In the genomic region with DNA sequence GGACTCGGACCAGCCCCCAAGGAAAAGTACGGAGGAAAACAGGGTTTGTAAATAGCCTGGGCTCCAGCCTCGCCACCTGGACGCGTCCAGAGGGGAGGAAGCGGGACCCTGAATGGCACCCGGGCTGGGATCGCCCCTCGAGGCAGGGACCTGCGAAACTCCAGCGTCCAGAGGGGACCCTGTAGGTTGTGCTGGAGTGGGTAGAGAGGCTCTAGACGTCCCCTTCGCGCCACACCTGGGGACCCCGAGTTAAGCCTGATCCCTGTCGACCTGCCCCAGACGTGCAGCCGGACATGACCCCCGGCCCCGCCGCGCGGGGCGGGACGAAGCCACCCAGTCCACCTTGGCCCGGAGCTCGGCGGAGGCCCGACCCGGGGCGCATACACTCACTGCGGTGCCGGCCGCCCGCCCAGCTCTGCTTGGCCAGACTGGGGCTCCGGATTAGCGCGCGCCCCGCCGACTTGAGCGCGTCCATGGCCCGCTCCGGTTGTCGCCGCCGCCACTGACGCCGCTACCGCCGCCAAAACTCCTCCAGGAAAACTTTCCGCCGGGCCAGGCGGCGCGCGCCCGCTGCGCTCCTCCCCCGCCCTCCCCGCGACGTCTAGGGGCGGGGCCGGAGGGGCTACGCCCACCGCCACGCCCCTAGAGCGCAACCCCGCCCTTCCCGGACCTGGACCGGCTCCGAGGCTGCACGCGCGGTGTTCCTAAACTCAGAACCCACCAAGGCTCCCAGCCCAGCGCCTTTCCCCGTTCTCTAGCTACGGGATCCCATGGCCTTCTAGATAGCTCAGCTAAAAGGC, we compare ENCODE assay signal across 8 mouse cellular contexts. TPM values are rescaled to one million over a fixed set of nuclear protein-coding genes. Genes with fewer than 3 reads are reported as not detected.
A peak's percentile ranks its signal among the peaks of the same experiment; 100 is the strongest.
DNase-seq lines count a peak whose midpoint lies in the region; ATAC-seq and TF ChIP-seq lines count a peak whose summit lies in the region.

Ldlrap1 (minus strand) TSS at position 599 of the 800 bp plus-strand sequence.

- H3K4me3 ChIP-seq in MEL (ENCODE audit: control insufficient read depth in 1 of 2, insufficient read depth in 1 of 2, low read depth in 2 of 2, low read length in 2 of 2), result peak within 1 kb of the TSS; percentile 84 to 94
- H3K4me3 ChIP-seq in forebrain, embryonic 13.5 days, result peak within 1 kb of the TSS; percentile 56
- H3K4me3 ChIP-seq in megakaryocyte, embryonic 14.5 days (replicated peaks), result peak within 1 kb of the TSS; percentile 98

- no peak for TF ChIP-seq CTCF in MEL (IDR thresholded peaks at IDR 0.05 in 2 of 3, conservative IDR thresholded peaks at IDR 0.05 in 1 of 3; ENCODE audit: control insufficient read depth in 1 of 3, insufficient read depth in 1 of 3, low read depth in 2 of 3, low read length in 3 of 3, poor library complexity in 1 of 3, severe bottlenecking in 1 of 3)

- TF ChIP-seq EP300 in MEL (IDR thresholded peaks at IDR 0.05; ENCODE audit: low read depth in 1 of 2, low read length in 2 of 2), result no peak

- H3K4me2 ChIP-seq in forebrain, embryonic 13.5 days, result peak within 1 kb of the TSS; percentile 95

- H3K4me1 ChIP-seq in MEL (ENCODE audit: control insufficient read depth in 1 of 2, insufficient read depth in 2 of 2, low read length in 2 of 2), result peaks cover 16 to 42% of the 10 kb centered on the region in 2 experiments
- H3K4me1 ChIP-seq in forebrain, embryonic 13.5 days, result peaks cover 17% of the 10 kb centered on the region
- H3K4me1 ChIP-seq in megakaryocyte, embryonic 14.5 days, result peaks cover 78% of the 10 kb centered on the region

- no peak for TF ChIP-seq RAD21 in MEL (IDR thresholded peaks at IDR 0.05; ENCODE audit: low read depth, low read length)

- intact Hi-C loops in heart, postnatal 36 days (cut with DNase I), result loop anchor here (2.0 kb wide), 1 partner anchor 65 kb away; no protein-coding TSS in a partner anchor

- under 1% methylated on average over 73 of the region's 80 CpGs for WGBS in forebrain, embryonic 13.5 days

- H3K9me3 ChIP-seq in MEL (replicated peaks; ENCODE audit: insufficient read depth, low read length), result no peaks in the 10 kb centered on the region
- H3K9me3 ChIP-seq in forebrain, embryonic 13.5 days (replicated peaks), result no peaks in the 10 kb centered on the region
- no peaks in the 10 kb centered on the region for H3K9me3 ChIP-seq in megakaryocyte, embryonic 14.5 days

- peaks cover 0 to 26% of the 10 kb centered on the region in 2 experiments; a peak in 2 of 4 replicates for H3K36me3 ChIP-seq in MEL (ENCODE audit: control insufficient read depth in 1 of 2, insufficient read depth in 2 of 2, low read length in 2 of 2)
- H3K36me3 ChIP-seq in forebrain, embryonic 13.5 days (ENCODE audit: poor library complexity, severe bottlenecking), result no peaks in the 10 kb centered on the region
- H3K36me3 ChIP-seq in megakaryocyte, embryonic 14.5 days (replicated peaks; ENCODE audit: low read length), result peaks cover 15% of the 10 kb centered on the region

- H3K9ac ChIP-seq in MEL (ENCODE audit: control insufficient read depth, low read depth, low read length, poor library complexity, severe bottlenecking), result peak within 1 kb of the TSS; percentile 89
- H3K9ac ChIP-seq in forebrain, embryonic 13.5 days, result peak within 1 kb of the TSS; percentile 73

- peak; percentile 78 for DNase-seq in MEL (ENCODE audit: low read depth, low spot score)
- peak; percentile 80 for DNase-seq in c-Kit-negative CD71-positive TER-119-positive erythroid progenitor cells, embryonic 14.5 days (ENCODE audit: low read depth, low spot score)
- peak; percentile 86 to 90 for DNase-seq in heart, postnatal 36 days
- DNase-seq in layer of hippocampus, postnatal 14 days (ENCODE audit: low spot score in 2 of 2), result peak; percentile 31 to 45
- DNase-seq in right cerebral cortex, postnatal 14 days, result peak; percentile 49
- DNase-seq in urinary bladder, postnatal 36 days (ENCODE audit: low spot score in 2 of 2), result peak; percentile 73 to 81

- H3K27me3 ChIP-seq in MEL (ENCODE audit: control insufficient read depth in 1 of 2, insufficient read depth in 2 of 2, low read length in 2 of 2), result no peaks in the 10 kb centered on the region
- peaks cover 42% of the 10 kb centered on the region for H3K27me3 ChIP-seq in forebrain, embryonic 13.5 days
- no peaks in the 10 kb centered on the region for H3K27me3 ChIP-seq in megakaryocyte, embryonic 14.5 days (replicated peaks)

- peak; percentile 83 for ATAC-seq in forebrain, embryonic 13.5 days

- 0 out of 2 replicates have a peak within 1 kb of the TSS, but pooled peaks have one; percentile 10 for H3K27ac ChIP-seq in MEL (ENCODE audit: control insufficient read depth, low read depth, low read length)
- no peak within 1 kb of the TSS for H3K27ac ChIP-seq in forebrain, embryonic 13.5 days

- peak; percentile 54 to 71; a peak in 3 of 4 replicates for TF ChIP-seq POLR2A in MEL (IDR thresholded peaks at IDR 0.05; ENCODE audit: control insufficient read depth in 1 of 2, insufficient read depth in 1 of 2, low read depth in 1 of 2, low read length in 2 of 2, poor library complexity in 1 of 2)

- H3K79me2 ChIP-seq in MEL (ENCODE audit: control insufficient read depth, insufficient read depth, low read length, poor library complexity), result peaks cover 32% of the 10 kb centered on the region

TF ChIP-seq in MEL, 35 proteins besides CTCF, POLR2A, EP300 and RAD21:
- peak; percentile 72 for TF ChIP-seq MXI1 (IDR thresholded peaks at IDR 0.05; ENCODE audit: low read depth, low read length)
- TF ChIP-seq NELFE (IDR thresholded peaks at IDR 0.05; ENCODE audit: low read depth, low read length), result peak; percentile 62
- no peak for TF ChIP-seq TAL1 (IDR thresholded peaks at IDR 0.05; ENCODE audit: low read length)
- peak; percentile 67; the same call in 1 of the 2 replicates for TF ChIP-seq ZMIZ1 (IDR thresholded peaks at IDR 0.05; ENCODE audit: low read depth, low read length)
- peak; percentile 19; the same call in 1 of the 2 replicates for TF ChIP-seq SIN3A (IDR thresholded peaks at IDR 0.05; ENCODE audit: low read length)
- peak; percentile 61 for TF ChIP-seq HCFC1 (IDR thresholded peaks at IDR 0.05; ENCODE audit: low read depth, low read length)
- no peak for TF ChIP-seq CHD2 (IDR thresholded peaks at IDR 0.05; ENCODE audit: low read length)
- 0 out of 2 replicates have a peak, but pooled peaks have one; percentile 40 for TF ChIP-seq BHLHE40 (IDR thresholded peaks at IDR 0.05; ENCODE audit: borderline replicate concordance, low read depth, low read length)
- no peak; the same call in 1 of the 2 replicates for TF ChIP-seq ZC3H11A (IDR thresholded peaks at IDR 0.05; ENCODE audit: low read depth, low read length)
- peak; percentile 86 for TF ChIP-seq MAZ (IDR thresholded peaks at IDR 0.05; ENCODE audit: low read depth, low read length)
- no peak for TF ChIP-seq MAFK (IDR thresholded peaks at IDR 0.05; ENCODE audit: borderline replicate concordance, low read depth, low read length)
- no peak for TF ChIP-seq TBP (IDR thresholded peaks at IDR 0.05; ENCODE audit: low read depth, low read length)
- TF ChIP-seq TCF12 (IDR thresholded peaks at IDR 0.05; ENCODE audit: low read depth, low read length), result peak; percentile 62
- no peak for TF ChIP-seq E2F4 (IDR thresholded peaks at IDR 0.05; ENCODE audit: borderline replicate concordance, low read depth, low read length)
- TF ChIP-seq USF1 (IDR thresholded peaks at IDR 0.05; ENCODE audit: low read depth, low read length), result peak; percentile 40; the same call in 1 of the 2 replicates
- peak; percentile 31; the same call in 1 of the 2 replicates for TF ChIP-seq ETS1 (IDR thresholded peaks at IDR 0.05; ENCODE audit: low read depth, low read length)
- TF ChIP-seq USF2 (IDR thresholded peaks at IDR 0.05; ENCODE audit: borderline replicate concordance in 1 of 2, insufficient read depth in 1 of 2, low read depth in 1 of 2, low read length in 2 of 2), result no peak
- TF ChIP-seq POLR2AphosphoS2 (IDR thresholded peaks at IDR 0.05; ENCODE audit: low read length), result peak; percentile 73; the same call in 1 of the 2 replicates
- peak; percentile 43; the same call in 1 of the 2 replicates for TF ChIP-seq NRF1 (IDR thresholded peaks at IDR 0.05; ENCODE audit: insufficient read depth, low read depth, low read length, poor library complexity, severe bottlenecking)
- TF ChIP-seq MYB (IDR thresholded peaks at IDR 0.05; ENCODE audit: low read depth, low read length), result no peak
- 0 out of 2 replicates have a peak, but pooled peaks have one; percentile 16 for TF ChIP-seq RCOR1 (IDR thresholded peaks at IDR 0.05; ENCODE audit: low read depth, low read length)
- TF ChIP-seq ELF1 (IDR thresholded peaks at IDR 0.05; ENCODE audit: low read depth, low read length), result 0 out of 2 replicates have a peak, but pooled peaks have one; percentile 31
- no peak; the same call in 1 of the 2 replicates for TF ChIP-seq ZKSCAN1 (IDR thresholded peaks at IDR 0.05; ENCODE audit: low read depth, low read length)
- TF ChIP-seq JUND (IDR thresholded peaks at IDR 0.05; ENCODE audit: low read depth, low read length), result no peak
TF ChIP-seq in MEL: peak in this region for 14.

RNA-seq across cellular contexts. Expression of gene Ldlrap1, which starts in this region (rescaled TPM):
- 16.6 and 24.8 TPM in 2 replicates for total RNA-seq in MEL (2012; rRNA removed)
- polyA plus RNA-seq in MEL (2012; ENCODE audit: insufficient read depth in 1 of 2, insufficient read length in 2 of 2, low read depth in 1 of 2, low replicate concordance in 2 of 2, missing spikeins in 1 of 2), result 10 to 100 TPM in 1 of 2 experiments, not detected in 1; 23.7 TPM
- 2.6 and 2.7 TPM in 2 replicates for polyA plus RNA-seq in forebrain, embryonic 13.5 days (2015; fragmentation: Nextera tagmentation; extraction: Ambion mirVana)
- 10 to 100 TPM; 14.3 to 16.2 TPM for total RNA-seq in heart, postnatal 36 days (2021)
- 1 to 10 TPM; 4.6 to 4.8 TPM for total RNA-seq in layer of hippocampus, postnatal 14 days (2021)
- 11.8 and 17.8 TPM in 2 replicates for polyA plus RNA-seq in megakaryocyte, embryonic 14.5 days (2012; ENCODE audit: insufficient read depth, low replicate concordance)

Comparison
In these comparisons a context has a peak if more than half of its experiments do, and no peak if none do; other contexts are left out.
1. DNase-seq: peak in every context shown above with its lines; median percentile 88 in heart, postnatal 36 days; 80 in c-Kit-negative CD71-positive TER-119-positive erythroid progenitor cells, embryonic 14.5 days; 78 in MEL; 77 in urinary bladder, postnatal 36 days; 49 in right cerebral cortex, postnatal 14 days; 38 in layer of hippocampus, postnatal 14 days.